Mouse (Mus musculus) heart, adult 2 months (tissue): ENCODE measurements at regions not wholly inside any gene's neighbourhood (a gene's known extent, or its start where the extent isn't known, plus 50 kb on each side); places are given as distances from the start of the nearest gene placed in this dataset.
A peak's percentile ranks its signal among the peaks of the same experiment; 100 is the strongest.

Experiments used
- DNase-seq, 2 experiments: peaks; one replicate each; pipeline ENCODE4 v3.0.0; 2021
- H3K27ac ChIP-seq: fragments of 200-600 bp; 2 replicates; pipeline ENCODE4 v1.8.1; 2022
- H3K27me3 ChIP-seq: fragments of 200-500 bp; 2 replicates; pipeline ENCODE4 v1.6.1; 2012; ENCODE audit warnings: mild to moderate bottlenecking, low read length, inconsistent platforms, mixed read lengths; ENCODE audit not compliant: control insufficient read depth, insufficient read depth
- H3K36me3 ChIP-seq: fragments of 200-500 bp; 2 replicates; pipeline ENCODE4 v1.6.1; 2012; ENCODE audit warnings: low read length, inconsistent platforms; ENCODE audit not compliant: control insufficient read depth, insufficient read depth
- H3K4me1 ChIP-seq: fragments of 200-500 bp; 2 replicates; pipeline ENCODE4 v1.6.1; 2011; ENCODE audit warnings: low read length; ENCODE audit not compliant: control insufficient read depth, insufficient read depth
- H3K4me3 ChIP-seq: fragments of 200-600 bp; 2 replicates; pipeline ENCODE4 v1.8.1; 2022
- H3K79me2 ChIP-seq: fragments of 200-500 bp; replicated peaks from 2 replicates; pipeline ENCODE4 v1.6.1; 2012; ENCODE audit warnings: mild to moderate bottlenecking, inconsistent platforms, low read length, moderate library complexity, mixed read lengths; ENCODE audit not compliant: control insufficient read depth, insufficient read depth
- H3K9ac ChIP-seq: fragments of 200-500 bp; 2 replicates; pipeline ENCODE4 v1.6.1; 2012; ENCODE audit warnings: low read depth, mild to moderate bottlenecking, control low read depth, inconsistent platforms, low read length, mixed read lengths
- CTCF ChIP-seq: fragments of 200-600 bp; IDR thresholded peaks from 2 replicates; pipeline ENCODE4 v1.8.1; 2022; ENCODE audit warnings: antibody characterized with exemption, mild to moderate bottlenecking, moderate library complexity
- EP300 ChIP-seq: fragments of 200-500 bp; IDR thresholded peaks from 2 replicates; pipeline ENCODE4 v1.6.1; 2011; ENCODE audit warnings: low read depth, low read length, control low read depth; ENCODE audit not compliant: insufficient read depth
- POLR2A ChIP-seq: fragments of 200-500 bp; IDR thresholded peaks from 2 replicates; pipeline ENCODE4 v1.6.1; 2011; ENCODE audit warnings: mild to moderate bottlenecking, low read depth, low read length, control low read depth; ENCODE audit not compliant: insufficient read depth
- WGBS: fragments of 180-500 bp; shearing (Covaris S2); methylation state at CpG from one replicate; pipeline ENCODE4 v1.1.7; 2018; 5-methylcytosine and 5-hydroxymethylcytosine counted together
- intact Hi-C: fragments of 180-260 bp; cut with DNase I; formaldehyde crosslinking; loops from one replicate; pipeline ENCODE4 v1.15.1; 2025

DNA sequence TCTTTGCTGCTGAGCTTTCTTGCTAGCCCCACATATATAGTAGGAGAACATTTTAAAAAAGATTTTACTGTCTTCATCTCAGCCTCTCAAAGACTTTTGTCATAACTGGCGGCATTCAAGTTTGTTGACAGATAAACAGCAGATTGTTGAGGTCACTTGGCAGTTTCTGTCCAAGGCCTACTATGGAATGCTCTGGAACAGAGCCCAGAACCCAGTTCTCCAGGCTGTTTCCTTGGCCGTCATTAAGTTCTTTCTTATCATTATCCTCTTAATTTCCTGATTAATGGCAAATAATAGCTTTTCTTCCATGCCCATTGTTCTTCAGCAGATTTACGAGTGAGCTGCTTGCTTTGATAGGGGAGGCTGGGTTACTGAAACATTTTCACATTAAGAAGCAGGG lies 203.9 kb downstream of the Fam173b start:
- Histone ChIP-seq H3K27me3 (no peaks in the 10 kb centered on the region), H3K79me2 (no peaks in the 10 kb centered on the region), H3K27ac (no peak overlapping the region), H3K4me1 (no peaks in the 10 kb centered on the region; the same call in 1 of the 2 replicates), H3K4me3 (no peak overlapping the region), H3K9ac (no peak overlapping the region), H3K36me3 (no peaks in the 10 kb centered on the region)
- WGBS = 13% methylated on average over 3 of the region's 3 CpGs
- no peak for TF ChIP-seq CTCF
- TF ChIP-seq EP300 = no peak
- TF ChIP-seq POLR2A = no peak
- intact Hi-C loops = no loop called here
- DNase-seq = peak in 1 of 2 experiments; percentile 6

DNA sequence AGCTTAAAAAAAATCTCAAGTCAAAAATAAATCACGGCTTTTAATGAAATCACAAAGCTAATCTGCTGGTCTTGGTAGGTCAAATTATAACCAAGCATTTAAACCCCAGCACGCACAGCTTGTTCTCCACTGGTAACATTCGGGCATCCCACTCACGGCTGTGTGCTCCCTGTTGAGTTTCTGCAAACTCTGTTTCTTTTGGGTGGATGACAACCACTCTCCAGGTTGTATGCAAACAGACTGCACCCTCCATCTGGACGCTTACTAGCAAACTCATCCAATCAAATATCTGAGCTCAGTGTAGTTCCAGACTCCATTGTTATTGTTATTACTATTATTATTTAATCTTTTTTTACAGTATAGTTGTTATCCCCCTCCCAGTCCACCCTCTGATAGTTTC lies 213.9 kb downstream of the Fam173b start:
- intact Hi-C loops = no loop called here
- no peak overlapping the region for H3K9ac ChIP-seq
- no peaks in the 10 kb centered on the region for H3K36me3 ChIP-seq
- no peaks in the 10 kb centered on the region for H3K4me1 ChIP-seq
- DNase-seq = no peak
- no peaks in the 10 kb centered on the region for H3K27me3 ChIP-seq
- WGBS = 82% methylated on average over 5 of the region's 5 CpGs
- H3K27ac ChIP-seq = no peak overlapping the region
- no peaks in the 10 kb centered on the region for H3K79me2 ChIP-seq
- H3K4me3 ChIP-seq = no peak overlapping the region
- TF ChIP-seq POLR2A (no peak), EP300 (no peak), CTCF (no peak)

DNA sequence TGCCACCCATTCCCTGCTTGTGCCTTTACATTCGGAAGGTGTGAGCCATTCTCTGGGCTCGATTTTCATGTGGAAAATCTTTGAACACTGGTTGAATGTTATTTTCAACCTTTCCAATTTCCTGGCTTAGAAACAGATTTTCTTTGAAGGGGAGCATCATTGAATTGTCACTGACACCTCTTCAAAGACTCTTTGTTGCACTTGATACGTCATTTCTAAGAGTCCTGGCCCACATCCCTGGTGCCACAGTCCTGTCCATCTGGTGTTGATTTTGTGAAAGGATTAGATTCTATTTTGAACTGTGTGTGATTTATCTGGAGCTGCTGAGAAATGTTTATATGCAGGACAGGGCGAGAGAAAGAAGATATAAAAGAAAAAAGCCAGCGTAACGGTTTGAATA lies 217.6 kb downstream of the Fam173b start:
- intact Hi-C loops = no loop called here
- H3K9ac ChIP-seq = no peak overlapping the region
- WGBS = 67% methylated on average over 6 of the region's 6 CpGs

GRCm38 (mm10) chr15:31827219-31827618 lies 225.6 kb downstream of the Fam173b start:
- H3K27me3 ChIP-seq = no peaks in the 10 kb centered on the region
- WGBS = 70% methylated on average over 6 of the region's 6 CpGs
- no peaks in the 10 kb centered on the region for H3K36me3 ChIP-seq
- no peak overlapping the region for H3K4me3 ChIP-seq
- intact Hi-C loops = no loop called here
- TF ChIP-seq CTCF = peak; percentile 62
- no peak for TF ChIP-seq EP300
- H3K4me1 ChIP-seq = no peaks in the 10 kb centered on the region
- no peaks in the 10 kb centered on the region for H3K79me2 ChIP-seq
- H3K9ac ChIP-seq = no peak overlapping the region
- H3K27ac ChIP-seq = no peak overlapping the region
- peak in 1 of 2 experiments; percentile 19 for DNase-seq

More for the DNA sequence above, 217.6 kb downstream of the Fam173b start:
- Histone ChIP-seq H3K27me3 (no peaks in the 10 kb centered on the region), H3K4me3 (no peak overlapping the region), H3K36me3 (no peaks in the 10 kb centered on the region), H3K4me1 (no peaks in the 10 kb centered on the region), H3K27ac (no peak overlapping the region), H3K79me2 (no peaks in the 10 kb centered on the region)
- TF ChIP-seq EP300 (no peak), POLR2A (no peak), CTCF (no peak)
- no peak for DNase-seq

GRCm38 (mm10) chr15:31841519-31841918 lies 239.9 kb downstream of the Fam173b start:
- DNase-seq = no peak

GRCm38 (mm10) chr15:31854764-31855163 lies 253.1 kb downstream of the Fam173b start:
- H3K9ac ChIP-seq = no peak overlapping the region
- TF ChIP-seq EP300 (no peak), POLR2A (no peak), CTCF (no peak)
- intact Hi-C loops = no loop called here
- no peaks in the 10 kb centered on the region for H3K4me1 ChIP-seq
- no peaks in the 10 kb centered on the region for H3K27me3 ChIP-seq
- DNase-seq = no peak
- no peaks in the 10 kb centered on the region for H3K79me2 ChIP-seq
- H3K27ac ChIP-seq = no peak overlapping the region
- no peaks in the 10 kb centered on the region for H3K36me3 ChIP-seq
- no peak overlapping the region for H3K4me3 ChIP-seq
- whole genome bisulfite sequencing = 73% methylated on average over 5 of the region's 5 CpGs

More at GRCm38 (mm10) chr15:31841519-31841918, 239.9 kb downstream of the Fam173b start:
- no peaks in the 10 kb centered on the region for H3K27me3 ChIP-seq
- no peaks in the 10 kb centered on the region for H3K36me3 ChIP-seq
- no peak overlapping the region for H3K4me3 ChIP-seq
- H3K9ac ChIP-seq = no peak overlapping the region
- no peak overlapping the region for H3K27ac ChIP-seq
- H3K4me1 ChIP-seq = no peaks in the 10 kb centered on the region
- WGBS = 90% methylated on average over 1 of the region's 1 CpGs
- no peak for TF ChIP-seq POLR2A
- no peak for TF ChIP-seq CTCF
- TF ChIP-seq EP300 = no peak
- no peaks in the 10 kb centered on the region for H3K79me2 ChIP-seq
- intact Hi-C loops = no loop called here

DNA sequence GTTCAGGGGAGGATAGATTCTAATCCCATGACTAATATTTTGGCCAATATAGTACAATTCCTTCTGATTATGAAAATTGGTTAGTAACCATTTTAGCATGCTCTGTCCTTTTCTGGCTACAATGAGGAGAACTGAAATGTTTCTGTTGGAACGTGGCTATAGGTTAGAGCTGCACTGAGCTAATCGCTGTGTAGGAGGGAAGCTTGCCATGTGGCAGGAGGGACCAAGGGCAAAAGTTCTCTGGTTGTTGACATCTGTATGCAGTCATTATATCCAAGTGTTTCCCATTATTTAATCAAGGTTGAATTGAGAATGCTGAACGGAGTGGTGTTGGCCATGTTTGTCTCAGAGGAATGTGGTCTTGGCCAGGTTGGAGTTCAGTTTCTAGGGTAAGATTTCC lies 253.5 kb downstream of the Fam173b start:
- no peak overlapping the region for H3K27ac ChIP-seq
- H3K4me3 ChIP-seq = no peak overlapping the region
- no peaks in the 10 kb centered on the region for H3K36me3 ChIP-seq
- H3K4me1 ChIP-seq = no peaks in the 10 kb centered on the region
- no peak for DNase-seq
- intact Hi-C loops = no loop called here
- no peaks in the 10 kb centered on the region for H3K79me2 ChIP-seq
- no peaks in the 10 kb centered on the region for H3K27me3 ChIP-seq
- H3K9ac ChIP-seq = no peak overlapping the region
- WGBS = 68% methylated on average over 3 of the region's 3 CpGs
- no peak for TF ChIP-seq EP300
- no peak for TF ChIP-seq CTCF
- TF ChIP-seq POLR2A = no peak
